Mouse (Mus musculus): ENCODE data around the gene Kctd13. TPM values are rescaled to one million over a fixed set of nuclear protein-coding genes. Genes with fewer than 3 reads are reported as not detected.
A peak's percentile ranks its signal among the peaks of the same experiment; 100 is the strongest.
"Not testable (repeated sequence)": the region's sequence is repeated elsewhere in the genome, so short reads cannot be mapped to it uniquely, and the experiment has no call there.

Kctd13 gene
- polyA plus RNA-seq (2015; fragmentation: Nextera tagmentation; extraction: Ambion mirVana), result 12.3 and 14.8 TPM in 2 replicates

GRCm38 (mm10) chr7:126928384-126929037 is at the start of gene Kctd13:
Gene Kctd13 (plus strand): TSS chr7:126928879.
- WGBS, result 2% methylated on average over 56 of the region's 56 CpGs
- peaks cover 10% of the 10 kb centered on the region for H3K4me1 ChIP-seq (replicated peaks)

GRCm38 (mm10) chr7:126881040-126881439 is 47.6 kb upstream of the Kctd13 start:
- 73% methylated on average over 6 of the region's 6 CpGs for WGBS
- Histone ChIP-seq H3K9me3 (replicated peaks) (no peaks in the 10 kb centered on the region), H3K36me3 (peaks cover 43% of the 10 kb centered on the region)

More at GRCm38 (mm10) chr7:126928384-126929037, at the start of gene Kctd13:
- ATAC-seq (replicated peaks; ENCODE audit: insufficient number of reproducible peaks, insufficient read depth, low FRiP score, low read depth), result peak; percentile 96
- H3K9ac ChIP-seq, result peak within 1 kb of the TSS; percentile 94
- peaks cover 6% of the 10 kb centered on the region for H3K36me3 ChIP-seq
- peak within 1 kb of the TSS; percentile 77 for H3K27ac ChIP-seq
- peak within 1 kb of the TSS; percentile 93 for H3K4me3 ChIP-seq
- H3K27me3 ChIP-seq, result no peaks in the 10 kb centered on the region
- H3K9me3 ChIP-seq (replicated peaks), result no peaks in the 10 kb centered on the region
- peak within 1 kb of the TSS; percentile 97 for H3K4me2 ChIP-seq

GRCm38 (mm10) chr7:126883731-126884181 is 44.9 kb upstream of the Kctd13 start:
- H3K4me1 ChIP-seq (replicated peaks), result peaks cover 36% of the 10 kb centered on the region
- H3K9me3 ChIP-seq (replicated peaks), result no peaks in the 10 kb centered on the region
- H3K4me3 ChIP-seq, result peak overlapping the region; percentile 83
- WGBS, result 1% methylated on average over 15 of the region's 15 CpGs
- peak overlapping the region; percentile 98 for H3K4me2 ChIP-seq
- no peaks in the 10 kb centered on the region for H3K27me3 ChIP-seq
- peak overlapping the region; percentile 96 for H3K27ac ChIP-seq
- H3K36me3 ChIP-seq, result peaks cover 16% of the 10 kb centered on the region
- H3K9ac ChIP-seq, result peak overlapping the region; percentile 89
- ATAC-seq (replicated peaks; ENCODE audit: insufficient number of reproducible peaks, insufficient read depth, low FRiP score, low read depth), result peak; percentile 3; the same call in 1 of the 2 replicates

More at GRCm38 (mm10) chr7:126881040-126881439, 47.6 kb upstream of the Kctd13 start:
- Histone ChIP-seq H3K9ac (no peak overlapping the region), H3K4me2 (peak overlapping the region; percentile 98), H3K4me1 (replicated peaks) (peaks cover 36% of the 10 kb centered on the region), H3K4me3 (peak overlapping the region; percentile 83), H3K27ac (peak overlapping the region; percentile 96), H3K27me3 (no peaks in the 10 kb centered on the region)
- no peak for ATAC-seq (replicated peaks; ENCODE audit: insufficient number of reproducible peaks, insufficient read depth, low FRiP score, low read depth)

- Histone ChIP-seq H3K9ac (peak within 1 kb of the TSS; percentile 89), H3K4me1 (replicated peaks) (peaks cover 36% of the 10 kb centered on the region), H3K27ac (peak within 1 kb of the TSS; percentile 96), H3K4me2 (peak within 1 kb of the TSS; percentile 98), H3K27me3 (no peaks in the 10 kb centered on the region), H3K9me3 (replicated peaks) (no peaks in the 10 kb centered on the region), H3K36me3 (peaks cover 8% of the 10 kb centered on the region), H3K4me3 (peak within 1 kb of the TSS; percentile 83)
- peak; percentile 96 for ATAC-seq (replicated peaks; ENCODE audit: insufficient number of reproducible peaks, insufficient read depth, low FRiP score, low read depth)
- WGBS, result under 1% methylated on average over 56 of the region's 56 CpGs
These were observed 44.2 kb upstream of the Kctd13 start, which contains the start of gene Taok2 for GRCm38 (mm10) chr7:126884286-126885164. Gene Taok2 (minus strand): TSS chr7:126884703.

- Histone ChIP-seq H3K9ac (no peak overlapping the region), H3K27me3 (no peaks in the 10 kb centered on the region), H3K9me3 (replicated peaks) (no peaks in the 10 kb centered on the region), H3K27ac (no peak overlapping the region), H3K4me3 (no peak overlapping the region), H3K36me3 (peaks cover 9% of the 10 kb centered on the region; the same call in 1 of the 2 replicates), H3K4me1 (replicated peaks) (peaks cover 20% of the 10 kb centered on the region), H3K4me2 (no peak overlapping the region)
- 82% methylated on average over 5 of the region's 5 CpGs for WGBS
- ATAC-seq (replicated peaks; ENCODE audit: insufficient number of reproducible peaks, insufficient read depth, low FRiP score, low read depth), result no peak
These were observed 41.4 kb upstream of the Kctd13 start for GRCm38 (mm10) chr7:126887281-126887680.

GRCm38 (mm10) chr7:126888852-126889251 is 39.8 kb upstream of the Kctd13 start:
- Histone ChIP-seq H3K9me3 (replicated peaks) (no peaks in the 10 kb centered on the region), H3K27me3 (no peaks in the 10 kb centered on the region), H3K4me1 (replicated peaks) (peaks cover 4% of the 10 kb centered on the region; the same call in 1 of the 2 replicates), H3K9ac (no peak overlapping the region), H3K27ac (no peak overlapping the region), H3K4me3 (no peak overlapping the region), H3K4me2 (no peak overlapping the region), H3K36me3 (peaks cover 9% of the 10 kb centered on the region; the same call in 1 of the 2 replicates)
- no peak for ATAC-seq (replicated peaks; ENCODE audit: insufficient number of reproducible peaks, insufficient read depth, low FRiP score, low read depth)
- WGBS, result 46% methylated on average over 7 of the region's 7 CpGs

GRCm38 (mm10) chr7:126896912-126897311 is 31.8 kb upstream of the Kctd13 start:
- no peak overlapping the region for H3K9ac ChIP-seq
- no peaks in the 10 kb centered on the region for H3K27me3 ChIP-seq
- ATAC-seq (replicated peaks; ENCODE audit: insufficient number of reproducible peaks, insufficient read depth, low FRiP score, low read depth), result no peak
- WGBS, result 78% methylated on average over 5 of the region's 5 CpGs
- peaks cover 13% of the 10 kb centered on the region for H3K4me1 ChIP-seq (replicated peaks)
- peak overlapping the region; percentile 67; the same call in 1 of the 2 replicates for H3K4me3 ChIP-seq
- H3K9me3 ChIP-seq (replicated peaks), result no peaks in the 10 kb centered on the region
- H3K27ac ChIP-seq, result peak overlapping the region; percentile 72; the same call in 1 of the 2 replicates
- peaks cover under 1% of the 10 kb centered on the region; the same call in 1 of the 2 replicates for H3K36me3 ChIP-seq
- H3K4me2 ChIP-seq, result peak overlapping the region; percentile 64; the same call in 1 of the 2 replicates

- no peaks in the 10 kb centered on the region for H3K36me3 ChIP-seq
- peak overlapping the region; percentile 67 for H3K4me3 ChIP-seq
- WGBS, result 19% methylated on average over 15 of the region's 16 CpGs
- peak overlapping the region; percentile 64 for H3K4me2 ChIP-seq
- peaks cover 13% of the 10 kb centered on the region for H3K4me1 ChIP-seq (replicated peaks)
- H3K9me3 ChIP-seq (replicated peaks), result no peaks in the 10 kb centered on the region
- H3K27ac ChIP-seq, result peak overlapping the region; percentile 72
- peak overlapping the region; percentile 67 for H3K9ac ChIP-seq
- no peaks in the 10 kb centered on the region for H3K27me3 ChIP-seq
- ATAC-seq (replicated peaks; ENCODE audit: insufficient number of reproducible peaks, insufficient read depth, low FRiP score, low read depth), result peak; percentile 63
These were observed 31.1 kb upstream of the Kctd13 start for GRCm38 (mm10) chr7:126897390-126898101.

- ATAC-seq (replicated peaks; ENCODE audit: insufficient number of reproducible peaks, insufficient read depth, low FRiP score, low read depth), result peak; percentile 94
- peak overlapping the region; percentile 64 for H3K4me2 ChIP-seq
- H3K36me3 ChIP-seq, result no peaks in the 10 kb centered on the region
- H3K4me3 ChIP-seq, result peak overlapping the region; percentile 67
- no peaks in the 10 kb centered on the region for H3K9me3 ChIP-seq (replicated peaks)
- H3K27me3 ChIP-seq, result no peaks in the 10 kb centered on the region
- H3K4me1 ChIP-seq (replicated peaks), result peaks cover 13% of the 10 kb centered on the region
- WGBS, result 11% methylated on average over 37 of the region's 37 CpGs
- peak overlapping the region; percentile 72 for H3K27ac ChIP-seq
- H3K9ac ChIP-seq, result peak overlapping the region; percentile 67
These were observed 30.3 kb upstream of the Kctd13 start for GRCm38 (mm10) chr7:126898102-126898990.

GRCm38 (mm10) chr7:126899781-126900180 is 28.9 kb upstream of the Kctd13 start:
- H3K9me3 ChIP-seq (replicated peaks); H3K4me2 ChIP-seq; H3K36me3 ChIP-seq; H3K27me3 ChIP-seq; ATAC-seq (replicated peaks; ENCODE audit: insufficient number of reproducible peaks, insufficient read depth, low FRiP score, low read depth); H3K27ac ChIP-seq; H3K4me3 ChIP-seq; H3K9ac ChIP-seq: not testable (repeated sequence)
- 90% methylated on average over 7 of the region's 9 CpGs for WGBS
- peaks cover 13% of the 10 kb centered on the region for H3K4me1 ChIP-seq (replicated peaks)

Measured in heart, embryonic 15.5 days (tissue).